Mouse (Mus musculus) bone marrow macrophage, adult 2 months (primary cell): ENCODE data around the gene Gm29094. TPM values are rescaled to one million over a fixed set of nuclear protein-coding genes. Genes with fewer than 3 reads are reported as not detected.

Experiments
- H3K27ac ChIP-seq: 2 replicates; pipeline ENCODE4 v1.5.1; 2012; ENCODE audit warnings: low read depth, low read length; ENCODE audit not compliant: insufficient read depth
- H3K4me1 ChIP-seq: 2 replicates; pipeline ENCODE4 v1.6.1; 2012; ENCODE audit warnings: low read length; ENCODE audit not compliant: control insufficient read depth, insufficient read depth
- H3K4me3 ChIP-seq: 2 replicates; pipeline ENCODE4 v1.5.1; 2012; ENCODE audit warnings: mild to moderate bottlenecking, low read length, moderate library complexity; ENCODE audit not compliant: insufficient read depth
- CTCF ChIP-seq: IDR thresholded peaks from 2 replicates; pipeline ENCODE4 v1.5.1; 2012; ENCODE audit warnings: low read depth, mild to moderate bottlenecking, low read length, moderate library complexity
- POLR2A ChIP-seq: IDR thresholded peaks from 2 replicates; pipeline ENCODE4 v1.6.1; 2012; ENCODE audit warnings: mild to moderate bottlenecking, low read depth, low read length, borderline replicate concordance
- polyA plus RNA-seq: library from polyadenylated mRNA; stranded (reverse); fragments of >200 nt; gene quantifications from 2 replicates; pipeline ENCODE4 v1.2.4, GENCODE M21; 2012; ENCODE audit not compliant: missing spikeins, insufficient read depth, insufficient read length

Gm29094 gene
- polyA plus RNA-seq, 1 experiment = not detected

GRCm38 (mm10) chr9:89264571-89264970 is 65.4 kb downstream of the Gm29094 start:
- no peak for TF ChIP-seq CTCF
- TF ChIP-seq POLR2A = no peak
- no peak overlapping the region for H3K4me3 ChIP-seq
- H3K4me1 ChIP-seq = peaks cover 63% of the 10 kb centered on the region
- H3K27ac ChIP-seq = peak overlapping the region; percentile 9; the same call in 1 of the 2 replicates

Other genes starting within 250 kb of the Gm29094 start
- not detected in 2 replicates for gene Bcl2a1a, start 242.5 kb upstream of the Gm29094 start, polyA plus RNA-seq
- not detected in 2 replicates for gene Trim43b, start 106.5 kb upstream of the Gm29094 start, polyA plus RNA-seq
- 6.7 and 8.9 TPM in 2 replicates for gene Bcl2a1b, start 170 bp upstream of the Gm29094 start, polyA plus RNA-seq
- gene Mthfs, start 11.3 kb downstream of the Gm29094 start, polyA plus RNA-seq = 50.4 and 80.4 TPM in 2 replicates